Mouse (Mus musculus) urinary bladder, postnatal 14 days (tissue): ENCODE data around the gene Adcy7.
A peak's percentile ranks its signal among the peaks of the same experiment; 100 is the strongest.

Experiments
- DNase-seq: peaks from one replicate; pipeline ENCODE4 v3.0.0; 2021; ENCODE audit warnings: low spot score

Gene Adcy7

GRCm38 (mm10) chr8:88274090-88274489, 1.9 kb downstream of the Adcy7 start:
- DNase-seq, result no peak

- DNase-seq, result no peak
Observed at GRCm38 (mm10) chr8:88279220-88279619, 7.0 kb downstream of the Adcy7 start.

GRCm38 (mm10) chr8:88279670-88280069, 7.5 kb downstream of the Adcy7 start:
- DNase-seq, result no peak

- no peak for DNase-seq
Observed at GRCm38 (mm10) chr8:88280904-88281303, 8.7 kb downstream of the Adcy7 start.

- DNase-seq, result peak; percentile 77
Observed at GRCm38 (mm10) chr8:88282684-88283083, 10.5 kb downstream of the Adcy7 start.

- DNase-seq, result no peak
Observed at GRCm38 (mm10) chr8:88283243-88284115, 11.3 kb downstream of the Adcy7 start.

- no peak for DNase-seq
Observed at GRCm38 (mm10) chr8:88284738-88285137, 12.5 kb downstream of the Adcy7 start.

- no peak for DNase-seq
Observed at GRCm38 (mm10) chr8:88285469-88286356, 13.5 kb downstream of the Adcy7 start.

- DNase-seq, result no peak
Observed at GRCm38 (mm10) chr8:88286421-88286960, 14.3 kb downstream of the Adcy7 start.

GRCm38 (mm10) chr8:88288622-88289242, 16.5 kb downstream of the Adcy7 start:
- peak; percentile 35 for DNase-seq

GRCm38 (mm10) chr8:88289901-88290300, 17.7 kb downstream of the Adcy7 start:
- no peak for DNase-seq

GRCm38 (mm10) chr8:88290326-88291304, 18.4 kb downstream of the Adcy7 start:
- no peak for DNase-seq

- no peak for DNase-seq
Observed at GRCm38 (mm10) chr8:88291305-88291690, 19.1 kb downstream of the Adcy7 start.

GRCm38 (mm10) chr8:88292926-88293325, 20.7 kb downstream of the Adcy7 start:
- DNase-seq, result no peak

GRCm38 (mm10) chr8:88293590-88294356, 21.6 kb downstream of the Adcy7 start:
- DNase-seq, result no peak

- DNase-seq, result no peak
Observed at GRCm38 (mm10) chr8:88294977-88295376, 22.8 kb downstream of the Adcy7 start.

- DNase-seq, result peak; percentile 40
Observed at GRCm38 (mm10) chr8:88297976-88298732, 26.0 kb downstream of the Adcy7 start.

GRCm38 (mm10) chr8:88298733-88299103, 26.5 kb downstream of the Adcy7 start:
- DNase-seq, result no peak

GRCm38 (mm10) chr8:88299907-88300603, 27.9 kb downstream of the Adcy7 start:
- no peak for DNase-seq
